Mouse (Mus musculus) kidney, adult 2 months (tissue): ENCODE measurements around the gene Tmem53.

Experiments used
- CTCF ChIP-seq: fragments of 200-500 bp; conservative IDR thresholded peaks from 2 replicates; pipeline ENCODE4 v1.5.1; 2011; ENCODE audit warnings: low read depth, mild to moderate bottlenecking, control low read depth, low read length, moderate library complexity, mixed read lengths; ENCODE audit not compliant: insufficient read depth, insufficient read length
- POLR2A ChIP-seq: fragments of 200-500 bp; IDR thresholded peaks from one replicate; pipeline ENCODE4 v1.6.1; 2011; ENCODE audit warnings: low read depth, low read length, control low read depth

GRCm38 (mm10) chr4:117296849-117297593 is 45.3 kb downstream of the Tmem53 start:
- no peak for TF ChIP-seq POLR2A
- TF ChIP-seq CTCF = no peak
